Mouse (Mus musculus) cerebellum, adult 2 months (tissue): ENCODE measurements around the gene Smim26. TPM values are rescaled to one million over a fixed set of nuclear protein-coding genes. Genes with fewer than 3 reads are reported as not detected.
A peak's percentile ranks its signal among the peaks of the same experiment; 100 is the strongest.

Source experiments
- DNase-seq, 2 experiments: peaks; one replicate each; pipeline ENCODE4 v3.0.0; 2021
- H3K27ac ChIP-seq: fragments of 200-500 bp; 2 replicates; pipeline ENCODE4 v1.5.1; 2012; ENCODE audit warnings: low read length, control low read depth, inconsistent platforms; ENCODE audit not compliant: insufficient read depth
- H3K27me3 ChIP-seq: fragments of 200-500 bp; 2 replicates; pipeline ENCODE4 v1.6.1; 2012; ENCODE audit warnings: inconsistent platforms, mild to moderate bottlenecking, low read length, moderate library complexity; ENCODE audit not compliant: control insufficient read depth, insufficient read depth
- H3K4me1 ChIP-seq: fragments of 200-500 bp; 2 replicates; pipeline ENCODE4 v1.6.1; 2011; ENCODE audit warnings: low read length; ENCODE audit not compliant: control insufficient read depth, insufficient read depth
- H3K4me3 ChIP-seq: fragments of 200-500 bp; replicated peaks from 2 replicates; pipeline ENCODE3; 2011; ENCODE audit warnings: mild to moderate bottlenecking, low read depth, low read length, control low read depth; ENCODE audit not compliant: insufficient read depth
- CTCF ChIP-seq: fragments of 200-500 bp; IDR thresholded peaks from 2 replicates; pipeline ENCODE4 v1.5.1; 2011; ENCODE audit warnings: low read depth, mild to moderate bottlenecking, control low read depth, low read length, moderate library complexity, borderline replicate concordance; ENCODE audit not compliant: insufficient read depth
- POLR2A ChIP-seq: fragments of 200-500 bp; IDR thresholded peaks from 2 replicates; pipeline ENCODE4 v1.6.1; 2011; ENCODE audit warnings: low read length, control low read depth, borderline replicate concordance; ENCODE audit not compliant: insufficient read depth
- WGBS: fragments of 180-500 bp; shearing (Covaris S2); methylation state at CpG from one replicate; pipeline ENCODE4 v1.1.7; 2018; 5-methylcytosine and 5-hydroxymethylcytosine counted together
- polyA plus RNA-seq: library from polyadenylated mRNA; depleted of rRNA; stranded (reverse); fragments of >200 nt; gene quantifications from 2 replicates; pipeline ENCODE4 v1.2.3, GENCODE M21; 2012; rRNA removed

Gene Smim26
- polyA plus RNA-seq = 87.1 and 99.1 TPM in 2 replicates

GRCm38 (mm10) chr2:144593951-144594651 is at the start of gene Smim26:
Gene Smim26, plus strand, starts transcription at chr2:144594054.
- Histone ChIP-seq H3K27ac (0 out of 2 replicates have a peak within 1 kb of the TSS, but pooled peaks have one; percentile 17), H3K4me1 (no peaks in the 10 kb centered on the region), H3K27me3 (no peaks in the 10 kb centered on the region), H3K4me3 (peak within 1 kb of the TSS; percentile 76)
- DNase-seq = peak; percentile 81 to 83
- TF ChIP-seq POLR2A (peak; percentile 66; the same call in 1 of the 2 replicates), CTCF (no peak)
- 1% methylated on average over 31 of the region's 31 CpGs for WGBS

- TF ChIP-seq CTCF (no peak), POLR2A (no peak)
- no peaks in the 10 kb centered on the region; the same call in 1 of the 2 replicates for H3K4me1 ChIP-seq
- 71% methylated on average over 6 of the region's 6 CpGs for WGBS
- H3K27me3 ChIP-seq = no peaks in the 10 kb centered on the region
- DNase-seq = no peak
- H3K4me3 ChIP-seq = no peak overlapping the region
- no peak overlapping the region for H3K27ac ChIP-seq
Measured at GRCm38 (mm10) chr2:144544630-144545029, 49.2 kb upstream of the Smim26 start.

- Histone ChIP-seq H3K27ac (no peak overlapping the region), H3K27me3 (no peaks in the 10 kb centered on the region), H3K4me3 (no peak overlapping the region), H3K4me1 (no peaks in the 10 kb centered on the region; the same call in 1 of the 2 replicates)
- no peak for DNase-seq
- WGBS = over 99% methylated on average over 2 of the region's 2 CpGs
- TF ChIP-seq POLR2A (no peak), CTCF (no peak)
Measured at GRCm38 (mm10) chr2:144545061-144545460, 48.8 kb upstream of the Smim26 start.

GRCm38 (mm10) chr2:144545481-144545880 is 48.4 kb upstream of the Smim26 start:
- Histone ChIP-seq H3K27me3 (no peaks in the 10 kb centered on the region), H3K27ac (no peak overlapping the region), H3K4me3 (no peak overlapping the region), H3K4me1 (no peaks in the 10 kb centered on the region; the same call in 1 of the 2 replicates)
- DNase-seq = no peak
- TF ChIP-seq CTCF (no peak), POLR2A (no peak)
- 40% methylated on average over 1 of the region's 1 CpGs for WGBS

- no peak overlapping the region for H3K27ac ChIP-seq
- 84% methylated on average over 4 of the region's 4 CpGs for WGBS
- no peak for DNase-seq
Measured at GRCm38 (mm10) chr2:144547559-144547958, 46.3 kb upstream of the Smim26 start.

GRCm38 (mm10) chr2:144550529-144550928 is 43.3 kb upstream of the Smim26 start, which contains the start of gene Rbbp9:
Gene Rbbp9, minus strand, starts transcription at chr2:144550869.
- peak within 1 kb of the TSS; percentile 78 for H3K4me3 ChIP-seq
- H3K27ac ChIP-seq = peak within 1 kb of the TSS; percentile 17
- DNase-seq = peak; percentile 72 to 76
- TF ChIP-seq POLR2A (peak; percentile 75; the same call in 1 of the 2 replicates), CTCF (no peak)
- H3K27me3 ChIP-seq = no peaks in the 10 kb centered on the region
- no peaks in the 10 kb centered on the region; the same call in 1 of the 2 replicates for H3K4me1 ChIP-seq
- WGBS = under 1% methylated on average over 17 of the region's 17 CpGs

More at GRCm38 (mm10) chr2:144547559-144547958, 46.3 kb upstream of the Smim26 start:
- TF ChIP-seq POLR2A = no peak
- TF ChIP-seq CTCF = no peak
- H3K4me3 ChIP-seq = no peak overlapping the region
- H3K4me1 ChIP-seq = no peaks in the 10 kb centered on the region; the same call in 1 of the 2 replicates
- no peaks in the 10 kb centered on the region for H3K27me3 ChIP-seq

- Histone ChIP-seq H3K27me3 (no peaks in the 10 kb centered on the region), H3K4me1 (no peaks in the 10 kb centered on the region; the same call in 1 of the 2 replicates), H3K27ac (no peak overlapping the region), H3K4me3 (no peak overlapping the region)
- TF ChIP-seq POLR2A (no peak), CTCF (no peak)
- 95% methylated on average over 3 of the region's 3 CpGs for WGBS
- DNase-seq = no peak
Measured at GRCm38 (mm10) chr2:144553905-144554304, 39.9 kb upstream of the Smim26 start.

GRCm38 (mm10) chr2:144555286-144555819 is 38.5 kb upstream of the Smim26 start:
- Histone ChIP-seq H3K27ac (peak overlapping the region; percentile 58), H3K27me3 (no peaks in the 10 kb centered on the region), H3K4me1 (no peaks in the 10 kb centered on the region), H3K4me3 (peak overlapping the region; percentile 94)
- TF ChIP-seq POLR2A = no peak
- no peak for TF ChIP-seq CTCF
- no peak for DNase-seq
- 1% methylated on average over 14 of the region's 14 CpGs for WGBS
